In the genomic region with DNA sequence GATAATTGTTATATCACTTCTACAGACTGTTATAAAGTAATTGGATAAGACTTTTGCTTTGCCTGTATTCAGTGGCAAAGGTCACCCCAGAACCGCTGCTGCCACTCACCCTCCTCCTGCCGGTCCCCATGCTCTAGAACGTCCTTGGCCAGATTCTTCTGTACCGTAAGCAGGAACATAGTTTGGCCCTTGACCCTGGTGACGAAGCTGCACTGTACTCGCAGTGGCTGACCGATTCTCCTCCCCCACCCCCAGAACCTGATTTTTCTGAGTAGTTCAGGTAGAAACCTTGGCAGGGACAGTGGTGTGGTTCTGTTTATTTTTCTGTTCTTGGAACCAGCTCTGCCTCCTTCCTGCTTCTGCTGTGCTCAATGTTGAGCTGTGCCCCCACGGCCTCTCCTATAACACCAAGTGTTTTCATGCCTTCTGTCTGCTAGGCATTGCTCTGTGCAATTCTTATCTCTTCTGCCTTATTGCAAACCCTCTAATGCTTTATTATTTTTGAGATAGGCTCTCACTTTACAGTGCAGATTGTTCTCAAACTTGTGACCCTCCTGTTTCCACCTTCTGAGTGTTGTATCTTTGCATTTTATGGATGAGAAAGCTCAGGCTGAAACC, we compare ENCODE assay signal across 13 mouse cellular contexts. TPM values are rescaled to one million over a fixed set of nuclear protein-coding genes. Genes with fewer than 3 reads are reported as not detected.
DNase-seq lines count a peak whose midpoint lies in the region; ATAC-seq and TF ChIP-seq lines count a peak whose summit lies in the region.
"Had no signal": no experiment of that assay in that cellular context is flagged by ENCODE, and none has a peak within 500 bp of the region (broad histone marks: within the 10 kb centered on the region; RNA-seq: fewer than 3 reads in every experiment).

No protein-coding gene starts in this region.

- no peak for TF ChIP-seq CTCF in heart, adult 2 months (IDR thresholded peaks at IDR 0.05)

- peaks cover 29% of the 10 kb centered on the region for H3K4me1 ChIP-seq in heart, adult 2 months (ENCODE audit: control insufficient read depth, insufficient read depth, low read length)
- peaks cover 72% of the 10 kb centered on the region for H3K4me1 ChIP-seq in embryonic facial prominence, embryonic 13.5 days

- H3K79me2 ChIP-seq in heart, adult 2 months (replicated peaks; ENCODE audit: control insufficient read depth, insufficient read depth, low read length), result peaks cover 2% of the 10 kb centered on the region; the same call in 1 of the 2 replicates

- no peak for DNase-seq in heart, adult 2 months
- no peak for DNase-seq in heart, postnatal 10 days
- peak; percentile 56 to 69 for DNase-seq in kidney, postnatal 4 days
- peak; percentile 35 to 40 for DNase-seq in lung, postnatal 4 days
- DNase-seq in adipocyte (ENCODE audit: low spot score), result no peak
- no peak for DNase-seq in cerebellum, postnatal 14 days
- DNase-seq in retina, postnatal 1 day, result no peak
- DNase-seq: thymus, postnatal 36 days had no signal

- TF ChIP-seq POLR2A in heart, adult 2 months (IDR thresholded peaks at IDR 0.05; ENCODE audit: insufficient read depth, low read depth, low read length), result no peak

- H3K27me3 ChIP-seq in heart, adult 2 months (ENCODE audit: control insufficient read depth, insufficient read depth, low read length), result no peaks in the 10 kb centered on the region
- no peaks in the 10 kb centered on the region for H3K27me3 ChIP-seq in embryonic facial prominence, embryonic 13.5 days

- WGBS in heart, adult 2 months, result 48% methylated on average over 8 of the region's 8 CpGs
- WGBS in embryonic facial prominence, embryonic 13.5 days, result 64% methylated on average over 8 of the region's 8 CpGs

- no peak overlapping the region for H3K4me2 ChIP-seq in embryonic facial prominence, embryonic 13.5 days
- H3K4me2 ChIP-seq: midbrain, embryonic 11.5 days had no signal

- ATAC-seq in embryonic facial prominence, embryonic 13.5 days (ENCODE audit: insufficient number of reproducible peaks, insufficient read depth, low FRiP score, low TSS enrichment, low read depth), result no peak

- no peaks in the 10 kb centered on the region for H3K9me3 ChIP-seq in embryonic facial prominence, embryonic 13.5 days

- H3K36me3 ChIP-seq in heart, adult 2 months (ENCODE audit: control insufficient read depth, insufficient read depth, low read length), result peaks cover 12% of the 10 kb centered on the region
- no peaks in the 10 kb centered on the region; the same call in 1 of the 2 replicates for H3K36me3 ChIP-seq in embryonic facial prominence, embryonic 13.5 days

- H3K9ac ChIP-seq in heart, adult 2 months (ENCODE audit: low read depth, low read length), result peak overlapping the region; percentile 29; the same call in 1 of the 2 replicates
- no peak overlapping the region for H3K9ac ChIP-seq in embryonic facial prominence, embryonic 13.5 days

- H3K27ac ChIP-seq in heart, adult 2 months, result no peak overlapping the region; the same call in 1 of the 2 replicates
- H3K27ac ChIP-seq in embryonic facial prominence, embryonic 13.5 days, result peak overlapping the region; percentile 88; the same call in 1 of the 2 replicates

- H3K4me3 ChIP-seq in heart, adult 2 months, result no peak overlapping the region
- H3K4me3 ChIP-seq in embryonic facial prominence, embryonic 13.5 days, result no peak overlapping the region

- intact Hi-C loops in heart, adult 2 months (cut with DNase I), result loop anchor here (5.0 kb wide), 1 partner anchor 38 kb away; no protein-coding TSS in a partner anchor
- intact Hi-C loops in heart, postnatal 10 days (cut with DNase I), result no loop called here

- TF ChIP-seq EP300 in heart, adult 2 months (IDR thresholded peaks at IDR 0.05; ENCODE audit: insufficient read depth, low read depth, low read length), result no peak

RNA-seq across cellular contexts. Expression of gene Flnb, which starts 7.0 kb away (rescaled TPM):
- 10 to 100 TPM; 17.0 to 22.7 TPM for total RNA-seq in heart, adult 2 months (2021)
- polyA plus RNA-seq in heart, adult 2 months (2012; rRNA removed), result 9.6 and 18.2 TPM in 2 replicates
- 10 to 100 TPM; 40.5 to 43.6 TPM for total RNA-seq in heart, postnatal 10 days (2021)
- 23.9 and 30.7 TPM in 2 replicates for polyA plus RNA-seq in embryonic facial prominence, embryonic 13.5 days (2015; fragmentation: Nextera tagmentation; extraction: Ambion mirVana)

RNA-seq across cellular contexts. Expression of gene Gm26661, which starts 33.4 kb away (rescaled TPM):
- not detected for total RNA-seq in heart, adult 2 months (2021)
- polyA plus RNA-seq in heart, adult 2 months (2012; rRNA removed), result not detected in 2 replicates
- total RNA-seq in heart, postnatal 10 days (2021), result not detected
- not detected in 2 replicates for polyA plus RNA-seq in embryonic facial prominence, embryonic 13.5 days (2015; fragmentation: Nextera tagmentation; extraction: Ambion mirVana)
- total RNA-seq: gastrocnemius, adult 18-20 months had no signal
- polyA plus RNA-seq: C2C12; cortical plate, adult 2 months; midbrain, embryonic 11.5 days had no signal

Comparison
In these comparisons a context has a peak if more than half of its experiments do, and no peak if none do; other contexts are left out.
1. DNase-seq: peak in kidney, postnatal 4 days (2 of 2) and lung, postnatal 4 days (2 of 2); none in heart, adult 2 months (0 of 2), heart, postnatal 10 days (0 of 2), adipocyte (single experiment), cerebellum, postnatal 14 days (0 of 2) and retina, postnatal 1 day (single experiment).